14 mouse cellular contexts compared by ENCODE assay signal in genomic region chr5:37035192-37035591, GRCm38 (mm10). TPM values are rescaled to one million over a fixed set of nuclear protein-coding genes. Genes with fewer than 3 reads are reported as not detected.
DNase-seq lines count a peak whose midpoint lies in the region; TF ChIP-seq lines count a peak whose summit lies in the region.
"Had no signal": no experiment of that assay in that cellular context is flagged by ENCODE, and none has a peak within 500 bp of the region (broad histone marks: within the 10 kb centered on the region; RNA-seq: fewer than 3 reads in every experiment).

No protein-coding gene starts in this region.

- TF ChIP-seq CTCF in cerebellum, adult 2 months (IDR thresholded peaks at IDR 0.05; ENCODE audit: borderline replicate concordance, insufficient read depth, low read depth, low read length), result no peak

- no peaks in the 10 kb centered on the region for H3K27me3 ChIP-seq in cerebellum, adult 2 months (ENCODE audit: control insufficient read depth, insufficient read depth, low read length)

- DNase-seq in cerebellum, adult 2 months, result peak; percentile 18 to 55
- DNase-seq in cerebellum, postnatal 36 days, result no peak
- peak; percentile 58 for DNase-seq in left cerebral cortex, adult 11 months (ENCODE audit: low spot score)
- no peak for DNase-seq in left cerebral cortex, adult 18-20 months (ENCODE audit: low spot score in 2 of 2)
- DNase-seq in frontal cortex, postnatal 10 days (ENCODE audit: low spot score in 2 of 2), result peak; percentile 43 to 67
- DNase-seq in left cerebral cortex, postnatal 36 days (ENCODE audit: low spot score in 2 of 2), result peak; percentile 27 to 42
- no peak for DNase-seq in kidney, postnatal 4 days
- no peak for DNase-seq in gastrocnemius, adult 18-20 months (ENCODE audit: low spot score)
- DNase-seq: gastrocnemius, postnatal 36 days; heart, postnatal 4 days; kidney, adult 2 months; liver; lung, embryonic 14.5 days had no signal

- no peak overlapping the region for H3K27ac ChIP-seq in cerebellum, adult 2 months (ENCODE audit: insufficient read depth, low read length)

- intact Hi-C loops in left cerebral cortex, postnatal 36 days (cut with DNase I), result no loop called here

- 65% methylated on average over 6 of the region's 6 CpGs for WGBS in cerebellum, adult 2 months

- TF ChIP-seq POLR2A in cerebellum, adult 2 months (IDR thresholded peaks at IDR 0.05; ENCODE audit: borderline replicate concordance, insufficient read depth, low read length), result no peak

- no peak overlapping the region for H3K4me3 ChIP-seq in cerebellum, adult 2 months (replicated peaks; ENCODE audit: insufficient read depth, low read depth, low read length)
- H3K4me3 ChIP-seq: heart, embryonic 12.5 days had no signal

- H3K4me1 ChIP-seq in cerebellum, adult 2 months (ENCODE audit: control insufficient read depth, insufficient read depth, low read length), result peaks cover 5% of the 10 kb centered on the region; the same call in 1 of the 2 replicates
- H3K4me1 ChIP-seq: heart, embryonic 12.5 days had no signal

RNA-seq across cellular contexts. Expression of gene Wfs1, which starts 46.2 kb away (rescaled TPM):
- polyA plus RNA-seq in cerebellum, adult 2 months (2012; rRNA removed), result 27.2 and 28.3 TPM in 2 replicates
- 100 to 1,000 TPM; 136 to 137 TPM for total RNA-seq in left cerebral cortex, adult 18-20 months (2021)
- total RNA-seq in left cerebral cortex, postnatal 36 days (2021), result 100 to 1,000 TPM; 123 to 148 TPM
- total RNA-seq in gastrocnemius, adult 18-20 months (2021), result 10 to 100 TPM; 57.7 to 80.4 TPM

RNA-seq across cellular contexts. Expression of gene Gm1043, which starts 50.0 kb away (rescaled TPM):
- polyA plus RNA-seq in cerebellum, adult 2 months (2012; rRNA removed), result 5.9 and 6.0 TPM in 2 replicates
- 10 to 100 TPM; 34.0 to 35.9 TPM for total RNA-seq in left cerebral cortex, adult 18-20 months (2021)
- total RNA-seq in left cerebral cortex, postnatal 36 days (2021), result 10 to 100 TPM; 25.8 to 54.0 TPM
- total RNA-seq in gastrocnemius, adult 18-20 months (2021), result not detected
- total RNA-seq: gastrocnemius, postnatal 36 days; heart, postnatal 4 days had no signal
- polyA plus RNA-seq: heart, embryonic 12.5 days; lung, embryonic 14.5 days had no signal

Comparison
In these comparisons a context has a peak if more than half of its experiments do, and no peak if none do; other contexts are left out.
1. DNase-seq: peak in cerebellum, adult 2 months (2 of 2), left cerebral cortex, adult 11 months (single experiment), frontal cortex, postnatal 10 days (2 of 2) and left cerebral cortex, postnatal 36 days (2 of 2); none in cerebellum, postnatal 36 days (0 of 2), left cerebral cortex, adult 18-20 months (0 of 2), kidney, postnatal 4 days (0 of 2) and gastrocnemius, adult 18-20 months (single experiment).
2. RNA of gene Gm1043, which starts 50.0 kb away (total RNA-seq): 25.8 to 54.0 TPM in left cerebral cortex, postnatal 36 days and 34.0 to 35.9 TPM in left cerebral cortex, adult 18-20 months; not detected in gastrocnemius, adult 18-20 months; every median in the first group is over 10 times any median in the second.